Mouse (Mus musculus): ENCODE measurements around the gene Cer1.

GRCm38 (mm10) chr4:82890585-82890984 lies 5.6 kb upstream of the Cer1 start:
- no peak for TF ChIP-seq CTCF (IDR thresholded peaks at IDR 0.05)
- no peak for TF ChIP-seq EP300 (IDR thresholded peaks at IDR 0.05)

Measured in lung, postnatal 0 days (tissue).